Mouse (Mus musculus) cerebellum, adult 2 months (tissue): ENCODE measurements around the gene Hspa4l. TPM values are rescaled to one million over a fixed set of nuclear protein-coding genes. Genes with fewer than 3 reads are reported as not detected.
A peak's percentile ranks its signal among the peaks of the same experiment; 100 is the strongest.

Experiments used
- DNase-seq, 2 experiments: peaks; one replicate each; pipeline ENCODE4 v3.0.0; 2021
- H3K27ac ChIP-seq: fragments of 200-500 bp; 2 replicates; pipeline ENCODE4 v1.5.1; 2012; ENCODE audit warnings: low read length, control low read depth, inconsistent platforms; ENCODE audit not compliant: insufficient read depth
- H3K27me3 ChIP-seq: fragments of 200-500 bp; 2 replicates; pipeline ENCODE4 v1.6.1; 2012; ENCODE audit warnings: inconsistent platforms, mild to moderate bottlenecking, low read length, moderate library complexity; ENCODE audit not compliant: control insufficient read depth, insufficient read depth
- H3K4me1 ChIP-seq: fragments of 200-500 bp; 2 replicates; pipeline ENCODE4 v1.6.1; 2011; ENCODE audit warnings: low read length; ENCODE audit not compliant: control insufficient read depth, insufficient read depth
- H3K4me3 ChIP-seq: fragments of 200-500 bp; replicated peaks from 2 replicates; pipeline ENCODE3; 2011; ENCODE audit warnings: mild to moderate bottlenecking, low read depth, low read length, control low read depth; ENCODE audit not compliant: insufficient read depth
- CTCF ChIP-seq: fragments of 200-500 bp; IDR thresholded peaks from 2 replicates; pipeline ENCODE4 v1.5.1; 2011; ENCODE audit warnings: low read depth, mild to moderate bottlenecking, control low read depth, low read length, moderate library complexity, borderline replicate concordance; ENCODE audit not compliant: insufficient read depth
- POLR2A ChIP-seq: fragments of 200-500 bp; IDR thresholded peaks from 2 replicates; pipeline ENCODE4 v1.6.1; 2011; ENCODE audit warnings: low read length, control low read depth, borderline replicate concordance; ENCODE audit not compliant: insufficient read depth
- WGBS: fragments of 180-500 bp; shearing (Covaris S2); methylation state at CpG from one replicate; pipeline ENCODE4 v1.1.7; 2018; 5-methylcytosine and 5-hydroxymethylcytosine counted together
- polyA plus RNA-seq: library from polyadenylated mRNA; depleted of rRNA; stranded (reverse); fragments of >200 nt; gene quantifications from 2 replicates; pipeline ENCODE4 v1.2.3, GENCODE M21; 2012; rRNA removed

Hspa4l gene
- 70.7 and 71.3 TPM in 2 replicates for polyA plus RNA-seq

GRCm38 (mm10) chr3:40744024-40744835 is at the start of gene Hspa4l:
Hspa4l (plus strand) TSS chr3:40744495.
- 25% methylated on average over 16 of the region's 16 CpGs for WGBS
- no peak for TF ChIP-seq POLR2A
- no peak for TF ChIP-seq CTCF
- H3K27ac ChIP-seq = peak within 1 kb of the TSS; percentile 75
- H3K4me1 ChIP-seq = no peaks in the 10 kb centered on the region
- peak; percentile 11 to 18 for DNase-seq
- H3K4me3 ChIP-seq = peak within 1 kb of the TSS; percentile 71
- no peaks in the 10 kb centered on the region for H3K27me3 ChIP-seq

DNA sequence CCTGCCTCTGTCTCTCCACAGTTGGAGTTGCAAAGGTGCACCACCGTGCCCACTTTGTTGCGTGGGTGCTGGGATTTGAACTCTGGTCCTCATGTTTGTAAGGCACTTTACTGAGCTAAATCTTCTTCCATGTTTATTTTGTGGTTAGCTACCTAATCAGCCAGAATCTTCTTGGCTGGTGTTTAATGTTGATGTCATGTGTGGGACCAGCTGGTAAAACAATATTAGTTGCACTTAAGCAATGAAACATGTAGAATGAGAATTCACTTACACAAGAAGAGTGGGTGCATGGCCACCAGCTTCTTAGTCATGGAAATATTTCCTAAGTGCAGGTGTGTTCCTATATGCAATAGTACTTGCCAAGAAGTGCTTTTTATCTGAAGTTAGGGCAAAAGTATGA is 49.1 kb upstream of the Hspa4l start:
- no peak overlapping the region for H3K4me3 ChIP-seq
- DNase-seq = no peak
- no peak for TF ChIP-seq CTCF
- no peak for TF ChIP-seq POLR2A
- no peaks in the 10 kb centered on the region for H3K27me3 ChIP-seq
- no peak overlapping the region for H3K27ac ChIP-seq
- peaks cover 11% of the 10 kb centered on the region for H3K4me1 ChIP-seq
- WGBS = 99% methylated on average over 2 of the region's 2 CpGs

- H3K27ac ChIP-seq = no peak overlapping the region
- H3K27me3 ChIP-seq = no peaks in the 10 kb centered on the region
- 87% methylated on average over 3 of the region's 3 CpGs for WGBS
- TF ChIP-seq POLR2A (no peak), CTCF (no peak)
- no peaks in the 10 kb centered on the region for H3K4me1 ChIP-seq
- no peak overlapping the region for H3K4me3 ChIP-seq
- DNase-seq = no peak
These were observed 45.5 kb upstream of the Hspa4l start for GRCm38 (mm10) chr3:40698834-40699233.

GRCm38 (mm10) chr3:40704816-40705430 is 39.4 kb upstream of the Hspa4l start:
- H3K27ac ChIP-seq = no peak overlapping the region
- no peaks in the 10 kb centered on the region for H3K4me1 ChIP-seq
- H3K27me3 ChIP-seq = no peaks in the 10 kb centered on the region
- WGBS = 58% methylated on average over 5 of the region's 5 CpGs
- no peak for DNase-seq
- TF ChIP-seq CTCF (no peak), POLR2A (no peak)
- no peak overlapping the region for H3K4me3 ChIP-seq

DNA sequence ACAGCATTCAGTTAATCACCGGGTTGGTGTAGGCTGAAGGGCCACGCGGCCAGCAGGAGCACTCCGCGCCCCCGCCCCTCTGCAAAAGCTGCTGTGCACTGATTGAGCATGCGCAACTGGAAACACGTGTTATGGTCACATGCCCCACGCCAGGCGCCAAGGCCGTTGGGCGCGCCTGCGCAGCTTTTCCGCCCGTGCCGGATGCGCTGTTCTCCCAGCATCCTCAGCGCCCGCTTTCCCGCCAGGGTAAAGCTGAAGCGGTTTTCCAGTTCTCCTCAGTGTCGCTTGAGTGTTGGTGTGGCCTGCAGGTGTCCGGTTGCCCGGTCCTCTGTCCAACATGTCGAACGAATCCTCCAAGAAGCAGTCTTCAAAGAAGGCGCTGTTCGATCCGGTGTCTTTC is 35.6 kb upstream of the Hspa4l start, which contains the start of gene Slc25a31:
Gene Slc25a31, plus strand, starts transcription at position 201 of the 400 bp plus-strand sequence.
- Histone ChIP-seq H3K4me1 (no peaks in the 10 kb centered on the region), H3K4me3 (no peak within 1 kb of the TSS), H3K27me3 (no peaks in the 10 kb centered on the region), H3K27ac (no peak within 1 kb of the TSS)
- no peak for DNase-seq
- TF ChIP-seq POLR2A (no peak), CTCF (no peak)
- WGBS = 93% methylated on average over 30 of the region's 30 CpGs

- 45% methylated on average over 1 of the region's 1 CpGs for whole genome bisulfite sequencing
- Histone ChIP-seq H3K4me1 (no peaks in the 10 kb centered on the region), H3K4me3 (no peak overlapping the region), H3K27me3 (no peaks in the 10 kb centered on the region), H3K27ac (no peak overlapping the region)
- TF ChIP-seq POLR2A (no peak), CTCF (no peak)
- no peak for DNase-seq
These were observed 28.2 kb upstream of the Hspa4l start for GRCm38 (mm10) chr3:40716056-40716455.

DNA sequence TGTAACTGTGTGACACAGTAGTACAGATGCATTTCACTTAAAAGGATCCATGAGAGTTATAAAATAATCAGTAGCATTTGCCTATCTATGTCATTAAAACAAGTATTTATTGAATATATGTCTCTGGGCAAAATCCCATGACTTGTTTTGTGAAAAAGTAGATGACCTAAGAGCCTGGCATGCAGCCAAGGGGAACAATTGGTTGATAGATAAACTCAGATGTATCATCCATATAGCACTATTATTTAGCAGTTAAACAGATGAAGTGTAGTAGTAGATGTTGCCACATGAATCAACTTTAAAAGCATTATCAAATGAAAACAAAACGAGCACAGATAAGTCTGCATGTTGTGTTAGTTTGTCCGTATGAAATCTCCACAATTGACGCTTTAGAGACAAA is 25.3 kb upstream of the Hspa4l start:
- DNase-seq = no peak
- H3K4me3 ChIP-seq = no peak overlapping the region
- TF ChIP-seq POLR2A = no peak
- no peak for TF ChIP-seq CTCF
- no peaks in the 10 kb centered on the region for H3K27me3 ChIP-seq
- 92% methylated on average over 3 of the region's 3 CpGs for WGBS
- no peak overlapping the region for H3K27ac ChIP-seq
- H3K4me1 ChIP-seq = no peaks in the 10 kb centered on the region

GRCm38 (mm10) chr3:40738381-40738912 is 5.8 kb upstream of the Hspa4l start:
- no peak for TF ChIP-seq CTCF
- 87% methylated on average over 6 of the region's 6 CpGs for WGBS
- no peak for DNase-seq
- Histone ChIP-seq H3K27me3 (no peaks in the 10 kb centered on the region), H3K27ac (no peak overlapping the region), H3K4me1 (no peaks in the 10 kb centered on the region), H3K4me3 (no peak overlapping the region)
